Mouse (Mus musculus) bone marrow, adult 2 months (tissue): ENCODE measurements around the gene Pou3f1. TPM values are rescaled to one million over a fixed set of nuclear protein-coding genes. Genes with fewer than 3 reads are reported as not detected.

ENCODE experiments used
- H3K27ac ChIP-seq: fragments of 200-500 bp; 2 replicates; pipeline ENCODE4 v1.5.1; 2012; ENCODE audit warnings: low read depth, mild to moderate bottlenecking, control low read depth, inconsistent platforms, low read length; ENCODE audit not compliant: control insufficient read depth, poor library complexity, insufficient read depth
- H3K4me1 ChIP-seq: fragments of 200-500 bp; 2 replicates; pipeline ENCODE4 v1.6.1; 2011; ENCODE audit warnings: low read length; ENCODE audit not compliant: control insufficient read depth, insufficient read depth
- H3K4me3 ChIP-seq: fragments of 200-500 bp; replicated peaks from 2 replicates; pipeline ENCODE3; 2011; ENCODE audit warnings: mild to moderate bottlenecking, low read depth, low read length, control low read depth; ENCODE audit not compliant: control insufficient read depth
- CTCF ChIP-seq: fragments of 200-500 bp; IDR thresholded peaks from 2 replicates; pipeline ENCODE4 v1.5.1; 2011; ENCODE audit warnings: low read length, control low read depth; ENCODE audit not compliant: control insufficient read depth, insufficient read depth
- POLR2A ChIP-seq: fragments of 200-500 bp; IDR thresholded peaks from 2 replicates; pipeline ENCODE4 v1.6.1; 2011; ENCODE audit warnings: low read depth, mild to moderate bottlenecking, control low read depth, low read length, borderline replicate concordance; ENCODE audit not compliant: control insufficient read depth
- WGBS: fragments of 180-500 bp; shearing (Covaris S2); methylation state at CpG from one replicate; pipeline ENCODE4 v1.1.7; 2018; 5-methylcytosine and 5-hydroxymethylcytosine counted together
- polyA plus RNA-seq: library from polyadenylated mRNA; stranded (reverse); fragments of >200 nt; gene quantifications from 2 replicates; pipeline ENCODE4 v1.2.4, GENCODE M21; 2011; ENCODE audit warnings: low replicate concordance; ENCODE audit not compliant: missing spikeins, insufficient read depth, insufficient read length

Pou3f1 gene
- polyA plus RNA-seq, 1 experiment, result 2.9 TPM

GRCm38 (mm10) chr4:124643859-124644258 is 12.7 kb upstream of the Pou3f1 start:
- no peak overlapping the region for H3K4me3 ChIP-seq
- no peak for TF ChIP-seq POLR2A
- no peak for TF ChIP-seq CTCF
- H3K27ac ChIP-seq, result no peak overlapping the region
- 87% methylated on average over 9 of the region's 9 CpGs for WGBS
- H3K4me1 ChIP-seq, result no peaks in the 10 kb centered on the region

- H3K27ac ChIP-seq, result no peak overlapping the region
- TF ChIP-seq CTCF (no peak), POLR2A (no peak)
- H3K4me1 ChIP-seq, result no peaks in the 10 kb centered on the region
- no peak overlapping the region for H3K4me3 ChIP-seq
- 0% methylated on average over 3 of the region's 3 CpGs for WGBS
Observed at GRCm38 (mm10) chr4:124644974-124645433, 11.6 kb upstream of the Pou3f1 start.

DNA sequence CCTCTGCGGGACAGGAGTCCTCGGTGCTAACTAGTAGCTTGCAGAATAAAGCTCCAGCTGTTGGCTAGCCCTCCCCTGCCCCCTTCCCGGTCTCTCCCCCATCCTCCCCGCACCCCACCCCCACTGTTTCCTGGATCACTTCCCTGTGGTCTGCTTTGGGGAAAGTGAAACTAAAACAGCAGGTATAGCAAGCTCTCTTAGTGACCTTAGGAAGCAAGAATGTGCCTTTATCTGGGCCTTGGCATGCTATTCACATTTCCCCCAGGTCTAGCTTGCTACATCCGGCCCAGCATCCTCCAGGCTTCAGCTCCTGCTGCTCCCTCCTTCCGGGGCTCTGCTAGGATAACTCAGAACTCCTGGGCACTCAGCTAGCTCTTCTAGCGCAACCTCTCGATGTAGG is 10.0 kb upstream of the Pou3f1 start:
- TF ChIP-seq CTCF (no peak), POLR2A (no peak)
- no peak overlapping the region for H3K4me3 ChIP-seq
- no peak overlapping the region for H3K27ac ChIP-seq
- WGBS, result 7% methylated on average over 8 of the region's 8 CpGs
- no peaks in the 10 kb centered on the region for H3K4me1 ChIP-seq

- H3K4me1 ChIP-seq, result no peaks in the 10 kb centered on the region
- TF ChIP-seq POLR2A (no peak), CTCF (no peak)
- no peak overlapping the region for H3K27ac ChIP-seq
- WGBS, result 78% methylated on average over 5 of the region's 5 CpGs
- H3K4me3 ChIP-seq, result no peak overlapping the region
Observed at GRCm38 (mm10) chr4:124647909-124648308, 8.7 kb upstream of the Pou3f1 start.

DNA sequence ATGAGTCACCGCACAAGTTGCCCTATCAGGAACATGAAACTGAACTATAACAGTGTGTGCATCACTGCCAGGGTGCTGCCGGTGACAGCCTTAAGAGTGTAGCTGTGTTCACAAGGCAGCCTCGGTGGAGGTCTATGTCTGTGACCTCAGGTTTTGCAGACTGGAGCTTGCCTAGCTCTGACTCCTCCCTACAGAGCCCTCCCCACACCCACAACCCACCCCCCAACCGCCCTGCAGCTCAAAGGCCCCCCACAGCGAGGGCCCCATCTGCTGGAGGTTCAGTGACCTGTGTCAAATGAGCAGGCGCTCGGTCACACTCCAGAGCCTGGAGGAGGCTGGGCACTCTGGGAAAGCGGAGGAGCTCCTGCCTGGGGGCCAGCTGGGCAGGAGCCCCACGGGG is 3.7 kb upstream of the Pou3f1 start:
- TF ChIP-seq POLR2A (no peak), CTCF (no peak)
- Histone ChIP-seq H3K4me3 (no peak overlapping the region), H3K27ac (no peak overlapping the region), H3K4me1 (no peaks in the 10 kb centered on the region; the same call in 1 of the 2 replicates)
- WGBS, result 20% methylated on average over 9 of the region's 9 CpGs

GRCm38 (mm10) chr4:124656854-124657650 is 445 bp downstream of the Pou3f1 start:
- no peak overlapping the region for H3K4me3 ChIP-seq
- TF ChIP-seq POLR2A (no peak), CTCF (no peak)
- no peaks in the 10 kb centered on the region; the same call in 1 of the 2 replicates for H3K4me1 ChIP-seq
- 2% methylated on average over 92 of the region's 92 CpGs for WGBS
- no peak overlapping the region; the same call in 1 of the 2 replicates for H3K27ac ChIP-seq

DNA sequence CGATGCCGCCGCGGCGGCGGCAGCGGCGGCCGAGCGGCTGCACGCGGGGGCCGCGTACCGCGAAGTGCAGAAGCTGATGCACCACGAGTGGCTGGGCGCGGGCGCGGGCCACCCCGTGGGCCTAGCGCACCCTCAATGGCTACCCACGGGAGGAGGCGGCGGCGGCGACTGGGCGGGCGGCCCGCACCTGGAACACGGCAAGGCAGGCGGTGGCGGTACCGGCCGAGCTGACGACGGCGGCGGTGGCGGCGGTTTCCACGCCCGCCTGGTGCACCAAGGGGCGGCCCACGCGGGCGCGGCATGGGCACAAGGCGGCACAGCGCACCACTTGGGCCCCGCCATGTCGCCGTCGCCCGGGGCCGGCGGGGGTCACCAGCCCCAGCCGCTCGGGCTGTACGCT is 1.2 kb downstream of the Pou3f1 start:
- 4% methylated on average over 61 of the region's 61 CpGs for WGBS
- Histone ChIP-seq H3K4me3 (no peak overlapping the region), H3K4me1 (no peaks in the 10 kb centered on the region; the same call in 1 of the 2 replicates), H3K27ac (no peak overlapping the region; the same call in 1 of the 2 replicates)
- TF ChIP-seq CTCF, result no peak
- TF ChIP-seq POLR2A, result no peak

DNA sequence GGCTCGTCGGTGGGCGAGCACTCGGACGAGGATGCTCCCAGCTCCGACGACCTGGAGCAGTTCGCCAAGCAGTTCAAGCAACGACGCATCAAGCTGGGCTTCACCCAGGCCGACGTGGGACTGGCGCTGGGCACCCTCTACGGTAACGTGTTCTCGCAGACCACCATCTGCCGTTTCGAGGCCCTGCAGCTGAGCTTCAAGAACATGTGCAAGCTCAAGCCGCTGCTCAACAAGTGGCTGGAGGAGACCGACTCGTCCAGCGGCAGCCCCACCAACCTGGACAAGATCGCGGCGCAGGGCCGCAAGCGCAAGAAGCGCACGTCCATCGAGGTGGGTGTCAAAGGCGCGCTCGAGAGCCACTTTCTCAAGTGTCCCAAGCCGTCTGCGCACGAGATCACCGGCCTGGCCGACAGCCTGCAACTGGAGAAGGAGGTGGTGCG is 1.8 kb downstream of the Pou3f1 start:
- no peak overlapping the region; the same call in 1 of the 2 replicates for H3K27ac ChIP-seq
- WGBS, result 5% methylated on average over 39 of the region's 39 CpGs

More for the DNA sequence above, 1.8 kb downstream of the Pou3f1 start:
- no peaks in the 10 kb centered on the region; the same call in 1 of the 2 replicates for H3K4me1 ChIP-seq
- H3K4me3 ChIP-seq, result no peak overlapping the region
- TF ChIP-seq POLR2A (no peak), CTCF (no peak)
